Mouse (Mus musculus) liver, adult (tissue): ENCODE data around the gene Rab11fip4.

ENCODE experiments used
- GATA4 ChIP-seq: IDR thresholded peaks from 2 replicates; pipeline ENCODE4 v1.6.1; 2014; ENCODE audit warnings: mild to moderate bottlenecking, low read length; ENCODE audit not compliant: insufficient replicate concordance

Gene Rab11fip4

GRCm38 (mm10) chr11:79722811-79723210 lies 131.8 kb downstream of the Rab11fip4 start:
- no peak for TF ChIP-seq GATA4

DNA sequence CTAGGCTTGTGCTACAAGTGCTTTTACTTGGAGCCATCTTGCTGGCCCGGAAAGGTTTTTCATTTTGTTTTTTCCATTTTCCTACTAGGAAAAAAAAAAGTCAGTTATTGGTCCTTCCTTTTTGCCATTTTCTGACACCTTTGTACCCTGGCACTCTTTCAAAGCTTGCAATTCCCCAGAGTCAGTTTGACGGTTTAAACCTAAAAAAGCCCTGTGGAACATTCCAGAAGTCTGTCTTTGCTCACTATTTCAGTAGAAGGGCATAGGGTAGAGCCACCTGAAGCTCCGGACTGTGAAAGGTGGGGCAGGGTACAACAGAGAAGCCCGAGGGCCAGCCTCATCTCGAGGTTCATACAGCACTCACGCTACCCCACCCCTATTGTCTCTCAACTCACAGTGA lies 134.0 kb downstream of the Rab11fip4 start:
- TF ChIP-seq GATA4, result no peak

DNA sequence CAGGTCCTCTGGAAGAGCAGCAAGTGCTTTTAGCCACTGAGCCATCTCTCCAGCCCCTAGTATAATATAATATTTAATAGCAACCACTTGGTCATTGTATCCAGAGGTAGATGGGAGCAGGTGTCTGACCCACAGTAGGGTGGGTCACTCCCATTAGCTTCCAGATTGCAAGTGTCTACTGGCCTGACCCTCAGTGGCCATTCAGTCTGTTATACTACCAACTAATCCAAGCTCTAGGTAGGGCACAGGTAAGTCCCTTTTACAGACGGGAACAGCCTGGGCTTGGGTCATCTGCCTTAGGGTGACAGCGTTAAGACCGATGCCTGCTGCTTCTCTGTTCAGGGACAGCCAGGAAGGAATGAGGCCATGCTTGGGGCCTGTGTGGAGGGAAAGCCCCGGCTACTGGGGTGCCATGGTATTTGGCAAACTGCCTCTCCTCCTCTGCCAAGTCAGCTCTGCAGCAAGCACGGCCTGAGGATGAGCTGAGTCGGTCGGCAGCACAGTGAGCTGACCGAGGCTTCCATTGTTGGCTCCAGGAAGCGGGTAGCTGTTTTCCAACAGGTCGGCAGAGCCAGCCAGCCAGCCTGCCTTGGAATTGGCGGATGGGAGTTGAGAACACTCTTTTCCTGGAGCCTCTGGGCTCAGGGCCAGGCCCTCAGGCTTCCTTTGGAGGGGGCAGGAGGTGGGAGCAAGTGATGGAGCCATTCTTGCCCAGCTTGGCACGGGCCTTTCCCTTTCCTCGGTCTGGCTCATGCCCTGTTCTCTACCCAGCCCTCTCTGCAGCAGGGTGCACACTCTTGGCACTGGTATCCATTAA lies 138.4 kb downstream of the Rab11fip4 start:
- TF ChIP-seq GATA4, result no peak

GRCm38 (mm10) chr11:79730462-79730861 lies 139.4 kb downstream of the Rab11fip4 start:
- TF ChIP-seq GATA4, result no peak

DNA sequence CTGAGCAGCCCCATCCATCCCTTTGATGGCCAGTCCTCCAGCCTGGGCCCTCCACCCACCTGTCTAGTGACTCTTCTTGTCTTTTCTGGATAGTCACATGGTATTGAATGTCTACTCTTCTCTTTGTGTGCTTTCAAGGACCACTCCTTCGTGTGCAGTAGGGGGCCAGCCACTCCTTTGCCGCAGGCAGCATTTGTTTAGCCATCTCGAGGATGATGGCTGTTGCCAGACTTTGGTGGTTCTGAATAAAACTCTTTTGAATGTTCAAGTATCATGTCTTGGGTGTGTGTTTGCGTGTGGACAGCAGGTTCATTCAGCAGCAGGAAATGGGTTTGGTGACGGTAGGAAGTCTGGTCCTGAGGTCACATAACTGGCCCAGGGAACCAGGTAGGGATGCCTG lies 140.5 kb downstream of the Rab11fip4 start:
- no peak for TF ChIP-seq GATA4

DNA sequence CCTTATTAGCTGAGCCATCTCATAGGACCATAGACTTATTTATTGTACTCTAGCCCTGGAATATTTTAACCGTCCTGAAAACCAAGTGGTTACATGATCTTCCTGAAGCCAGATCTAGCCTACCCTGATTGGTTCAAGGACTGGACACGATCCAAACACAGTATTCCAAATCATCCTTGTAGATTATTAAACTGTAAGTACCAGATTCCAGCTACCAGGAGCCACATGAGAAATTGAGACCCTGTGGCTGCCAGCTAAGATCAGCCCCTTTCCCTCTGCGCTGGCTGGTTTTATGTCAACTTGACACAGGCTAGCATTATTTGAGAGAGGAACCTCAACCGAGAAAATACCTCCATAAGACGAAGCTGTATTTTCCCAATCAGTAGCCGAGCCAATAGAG lies 142.0 kb downstream of the Rab11fip4 start:
- TF ChIP-seq GATA4, result no peak

DNA sequence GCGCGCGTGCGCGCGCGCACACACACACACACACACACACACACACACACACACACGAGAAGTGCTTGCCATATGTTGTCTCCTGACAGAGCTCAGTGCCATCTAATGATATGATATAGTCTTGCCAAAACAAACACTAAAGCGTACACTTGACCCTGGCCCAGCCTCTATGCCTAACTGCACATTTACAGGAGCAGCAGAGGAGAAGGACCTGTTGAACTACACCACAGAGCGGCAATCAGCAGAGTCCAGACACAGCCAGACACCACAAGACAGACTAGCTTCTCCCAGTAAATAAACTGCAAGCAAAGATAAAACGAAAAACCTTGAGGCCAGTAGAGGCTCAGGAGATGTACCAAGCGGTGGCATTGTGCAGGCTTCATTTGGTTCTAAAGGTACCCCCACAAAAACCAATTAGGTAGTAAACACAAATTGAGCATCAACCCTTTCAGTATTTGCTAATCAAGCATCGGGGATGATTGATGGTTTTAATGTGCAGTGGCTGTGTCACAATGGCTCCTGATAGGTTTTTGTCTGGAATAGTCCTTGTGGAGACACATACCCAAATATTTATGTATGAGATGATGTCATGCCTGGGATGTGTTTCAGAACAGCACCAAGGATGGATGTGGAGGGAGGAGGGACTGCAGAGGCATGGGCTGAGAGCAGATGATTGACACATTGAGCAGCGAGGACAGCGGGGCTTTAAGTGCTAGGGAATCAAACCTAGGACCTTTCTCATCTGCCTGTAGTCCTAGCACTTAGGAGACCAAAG lies 145.4 kb downstream of the Rab11fip4 start:
- TF ChIP-seq GATA4, result no peak

DNA sequence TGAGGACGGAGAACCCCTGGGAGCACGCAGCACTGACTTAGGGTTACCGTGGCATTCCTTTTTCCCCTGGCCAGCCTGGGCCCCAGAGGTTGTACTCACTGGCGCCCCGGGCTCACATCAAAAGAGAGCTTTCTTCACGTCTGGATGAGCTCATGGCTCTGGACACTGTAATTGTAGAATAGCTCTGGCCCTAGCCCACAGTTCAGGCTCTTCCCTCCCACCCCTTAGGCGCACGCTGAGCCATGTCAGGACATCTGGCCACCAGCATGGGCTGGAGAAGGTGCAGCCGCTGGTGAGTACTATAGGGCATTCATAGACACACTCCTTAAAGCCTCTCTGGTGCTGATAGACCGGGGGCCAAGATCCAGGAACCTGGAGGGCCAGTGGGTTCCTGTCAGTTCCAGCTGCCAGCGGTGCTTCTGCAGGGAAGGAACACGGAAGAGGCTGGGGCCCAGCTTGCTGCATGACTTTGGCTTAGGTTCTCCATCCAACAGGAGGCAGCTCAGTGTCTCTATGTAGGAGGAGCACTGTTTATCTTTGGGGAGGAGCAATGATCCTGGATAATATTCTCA lies 146.2 kb downstream of the Rab11fip4 start:
- TF ChIP-seq GATA4, result no peak

DNA sequence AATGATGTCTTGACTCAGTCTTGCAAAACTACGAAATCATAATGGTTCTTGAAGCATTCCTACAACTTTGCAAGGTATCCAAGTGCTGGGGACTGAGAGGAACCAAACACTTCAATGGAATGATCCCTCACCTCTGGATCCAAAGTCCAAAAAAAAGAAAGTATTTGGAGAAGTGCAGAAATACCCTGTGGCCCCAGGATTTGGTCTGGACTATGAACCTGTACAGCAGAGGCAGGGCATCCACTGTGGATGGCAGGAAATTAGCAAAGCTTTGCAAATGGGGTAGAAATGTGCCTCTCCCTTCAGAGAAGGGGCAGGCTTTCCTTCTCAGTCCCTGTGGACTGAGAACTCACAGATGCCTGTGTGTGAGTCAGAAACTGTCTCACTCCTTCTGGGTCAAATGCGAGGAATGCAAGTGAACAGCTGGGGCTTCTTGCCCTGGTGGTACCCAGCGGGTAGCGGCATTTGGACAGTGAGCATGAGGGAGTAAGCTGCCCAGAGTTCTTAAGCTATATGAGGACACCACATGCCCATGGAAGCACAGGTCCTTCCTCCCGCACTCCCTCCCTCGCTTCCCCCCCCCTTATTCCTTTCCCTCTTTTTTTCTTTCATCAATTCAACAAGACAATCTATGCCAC lies 147.0 kb downstream of the Rab11fip4 start:
- no peak for TF ChIP-seq GATA4

- no peak for TF ChIP-seq GATA4
Observed at GRCm38 (mm10) chr11:79738725-79739558, 147.9 kb downstream of the Rab11fip4 start.

DNA sequence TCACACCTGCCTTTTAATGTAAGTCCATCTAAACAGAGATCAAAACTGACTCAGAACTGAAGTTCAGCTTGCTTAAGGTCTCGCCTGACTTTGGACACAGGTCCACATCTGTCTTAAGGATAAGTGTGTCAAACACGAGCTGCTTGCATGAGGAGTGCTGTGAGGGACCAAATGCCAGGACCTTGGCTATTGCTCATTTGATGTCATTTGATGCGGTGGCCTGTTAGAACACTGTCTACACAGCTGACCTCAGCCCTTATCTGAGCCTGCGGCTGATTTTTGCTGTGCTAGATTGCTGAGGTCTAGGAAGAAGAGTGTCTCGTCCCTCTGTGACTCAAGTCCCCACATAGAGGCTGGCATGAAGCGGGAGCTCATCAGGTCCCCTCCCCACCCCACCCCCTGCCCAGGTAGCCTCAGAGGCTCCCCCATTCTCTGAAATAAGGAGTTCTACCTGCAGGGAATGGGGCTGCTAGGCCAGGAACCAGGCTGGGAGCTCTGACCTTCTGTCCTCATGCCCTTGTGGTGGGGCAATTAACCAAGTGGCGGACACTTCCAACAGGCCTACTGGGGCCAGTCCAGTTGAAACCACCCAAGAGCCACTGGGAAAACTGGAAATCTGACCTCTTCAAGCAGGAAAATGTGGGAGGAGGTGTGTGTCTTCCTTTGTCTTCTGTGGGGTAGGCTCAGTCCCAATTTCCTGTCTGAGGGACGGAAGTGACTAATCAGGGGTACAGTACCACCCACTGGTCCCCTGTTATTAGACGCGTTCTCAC lies 149.9 kb downstream of the Rab11fip4 start:
- no peak for TF ChIP-seq GATA4

DNA sequence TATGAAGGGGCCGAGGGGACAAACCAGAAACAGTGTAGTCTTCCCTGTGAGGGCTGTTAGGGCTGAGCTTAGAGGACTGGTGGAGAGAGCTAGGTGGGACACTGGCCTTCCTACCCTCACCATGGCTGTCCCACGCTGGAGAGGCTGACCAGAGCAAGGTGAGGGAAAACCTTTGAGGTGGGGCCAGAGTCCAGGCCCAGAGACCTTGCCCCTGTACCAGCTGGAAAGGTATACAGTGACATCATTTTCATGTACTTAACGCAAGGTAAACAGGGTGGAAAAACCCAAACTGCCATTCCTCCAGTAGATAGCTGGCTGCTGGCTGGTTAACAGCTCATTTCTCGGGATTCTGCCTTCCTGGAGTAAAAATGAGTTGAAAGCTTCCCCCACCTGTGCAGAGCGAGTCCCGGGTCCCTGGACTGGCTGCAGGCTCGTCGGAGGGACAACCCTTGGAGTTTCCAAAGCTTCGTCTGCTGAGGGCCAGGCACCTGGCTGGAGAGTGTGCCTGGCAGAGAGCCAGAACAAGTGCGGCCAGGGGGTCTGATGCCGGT lies 155.6 kb downstream of the Rab11fip4 start:
- no peak for TF ChIP-seq GATA4
